Mouse (Mus musculus) stomach, embryonic 14.5 days (tissue): ENCODE results near the gene Cept1. TPM values are rescaled to one million over a fixed set of nuclear protein-coding genes. Genes with fewer than 3 reads are reported as not detected.

Source experiments
- ATAC-seq: fragments of 200-750 bp; cut with Nextera tagmentation; 2 replicates; pipeline ENCODE4 v1.8.0; 2017; ENCODE audit warnings: low read depth, moderate TSS enrichment; ENCODE audit not compliant: insufficient number of reproducible peaks, insufficient read depth, low FRiP score
- H3K27ac ChIP-seq: fragments of 300-500 bp; sonication (generic); 2 replicates; pipeline ENCODE4 v1.5.1; 2014; ENCODE audit warnings: mild to moderate bottlenecking, low read length, moderate library complexity, mixed read lengths
- H3K27me3 ChIP-seq: fragments of 300-500 bp; sonication (generic); 2 replicates; pipeline ENCODE4 v1.6.1; 2014; ENCODE audit warnings: low read length, control low read depth, mixed read lengths; ENCODE audit not compliant: control insufficient read depth, insufficient read depth
- H3K36me3 ChIP-seq: fragments of 300-500 bp; sonication (generic); 2 replicates; pipeline ENCODE4 v1.6.1; 2014; ENCODE audit warnings: mild to moderate bottlenecking, control low read depth, low read length, moderate library complexity, mixed read lengths; ENCODE audit not compliant: control insufficient read depth, insufficient read depth
- H3K4me1 ChIP-seq: fragments of 300-500 bp; sonication (generic); 2 replicates; pipeline ENCODE4 v1.6.1; 2014; ENCODE audit warnings: low read length, control low read depth, mixed read lengths; ENCODE audit not compliant: control insufficient read depth, insufficient read depth
- H3K4me2 ChIP-seq: fragments of 300-500 bp; sonication (generic); replicated peaks from 2 replicates; pipeline ENCODE4 v1.6.1; 2014; ENCODE audit warnings: low read depth, low read length, control low read depth
- H3K4me3 ChIP-seq: fragments of 300-500 bp; sonication (generic); 2 replicates; pipeline ENCODE4 v1.5.1; 2014; ENCODE audit warnings: low read depth, low read length, control low read depth
- H3K9ac ChIP-seq: fragments of 300-500 bp; sonication (generic); replicated peaks from 2 replicates; pipeline ENCODE4 v1.6.1; 2014; ENCODE audit warnings: low read depth, mild to moderate bottlenecking, control low read depth, low read length, moderate library complexity, mixed read lengths
- H3K9me3 ChIP-seq: fragments of 300-500 bp; sonication (generic); 2 replicates; pipeline ENCODE4 v1.6.1; 2016; ENCODE audit warnings: low read depth, low read length, control low read depth; ENCODE audit not compliant: control insufficient read depth
- WGBS: fragments of 180-500 bp; shearing (Covaris S2); extraction: QIAGEN DNeasy Blood & Tissue Kit; methylation state at CpG from one replicate; pipeline ENCODE4 v1.1.7; 2014; 5-methylcytosine and 5-hydroxymethylcytosine counted together
- polyA plus RNA-seq: library from polyadenylated mRNA; unstranded; fragments of >200 nt; fragmentation: Nextera tagmentation; extraction: Ambion mirVana; gene quantifications from 2 replicates; pipeline ENCODE4 v1.2.1, GENCODE M21; 2014

The Cept1 gene
- polyA plus RNA-seq, 1 experiment from 2014 or later: 65.1 TPM

GRCm38 (mm10) chr3:106493202-106493601 is 54.4 kb downstream of the Cept1 start:
- WGBS: 85% methylated on average over 8 of the region's 8 CpGs
- H3K4me3 ChIP-seq: no peak overlapping the region
- H3K4me2 ChIP-seq: no peak overlapping the region
- H3K27ac ChIP-seq: no peak overlapping the region
- no peak for ATAC-seq
- no peaks in the 10 kb centered on the region for H3K9me3 ChIP-seq
- H3K4me1 ChIP-seq: no peaks in the 10 kb centered on the region
- no peaks in the 10 kb centered on the region for H3K27me3 ChIP-seq
- no peaks in the 10 kb centered on the region; the same call in 1 of the 2 replicates for H3K36me3 ChIP-seq
- H3K9ac ChIP-seq: no peak overlapping the region

- WGBS: 81% methylated on average over 1 of the region's 1 CpGs
- no peak for ATAC-seq
- H3K36me3 ChIP-seq: no peaks in the 10 kb centered on the region; the same call in 1 of the 2 replicates
These were observed 54.9 kb downstream of the Cept1 start for GRCm38 (mm10) chr3:106492723-106493122.

GRCm38 (mm10) chr3:106490239-106490638 is 57.4 kb downstream of the Cept1 start:
- 90% methylated on average over 4 of the region's 4 CpGs for WGBS
- Histone ChIP-seq H3K36me3 (no peaks in the 10 kb centered on the region; the same call in 1 of the 2 replicates), H3K4me1 (no peaks in the 10 kb centered on the region), H3K27ac (no peak overlapping the region), H3K9me3 (no peaks in the 10 kb centered on the region), H3K27me3 (no peaks in the 10 kb centered on the region), H3K4me2 (no peak overlapping the region), H3K4me3 (no peak overlapping the region), H3K9ac (no peak overlapping the region)
- no peak for ATAC-seq

More at GRCm38 (mm10) chr3:106492723-106493122, 54.9 kb downstream of the Cept1 start:
- no peaks in the 10 kb centered on the region for H3K27me3 ChIP-seq
- no peak overlapping the region for H3K27ac ChIP-seq
- H3K9me3 ChIP-seq: no peaks in the 10 kb centered on the region
- H3K4me2 ChIP-seq: no peak overlapping the region
- no peak overlapping the region for H3K9ac ChIP-seq
- H3K4me3 ChIP-seq: no peak overlapping the region
- H3K4me1 ChIP-seq: no peaks in the 10 kb centered on the region

GRCm38 (mm10) chr3:106487551-106487950 is 60.1 kb downstream of the Cept1 start:
- Histone ChIP-seq H3K4me3 (no peak overlapping the region), H3K9ac (no peak overlapping the region), H3K27ac (no peak overlapping the region), H3K4me1 (0 out of 2 replicates have a peak, but pooled peaks cover 2% of the 10 kb centered on the region), H3K27me3 (no peaks in the 10 kb centered on the region), H3K4me2 (no peak overlapping the region), H3K9me3 (no peaks in the 10 kb centered on the region), H3K36me3 (no peaks in the 10 kb centered on the region)
- WGBS: 89% methylated on average over 2 of the region's 2 CpGs
- no peak for ATAC-seq

- ATAC-seq: no peak
- no peak overlapping the region for H3K27ac ChIP-seq
- no peak overlapping the region for H3K4me3 ChIP-seq
- no peaks in the 10 kb centered on the region for H3K27me3 ChIP-seq
- 59% methylated on average over 5 of the region's 5 CpGs for WGBS
- H3K36me3 ChIP-seq: no peaks in the 10 kb centered on the region
- no peak overlapping the region for H3K9ac ChIP-seq
- H3K4me1 ChIP-seq: 0 out of 2 replicates have a peak, but pooled peaks cover 2% of the 10 kb centered on the region
- H3K4me2 ChIP-seq: no peak overlapping the region
- H3K9me3 ChIP-seq: no peaks in the 10 kb centered on the region
These were observed 61.8 kb downstream of the Cept1 start for GRCm38 (mm10) chr3:106485810-106486209.

GRCm38 (mm10) chr3:106484861-106485260 is 62.7 kb downstream of the Cept1 start:
- ATAC-seq: no peak
- no peaks in the 10 kb centered on the region for H3K36me3 ChIP-seq
- H3K4me3 ChIP-seq: no peak overlapping the region
- no peaks in the 10 kb centered on the region for H3K9me3 ChIP-seq
- H3K4me2 ChIP-seq: no peak overlapping the region
- H3K4me1 ChIP-seq: 0 out of 2 replicates have a peak, but pooled peaks cover 2% of the 10 kb centered on the region
- H3K27ac ChIP-seq: no peak overlapping the region
- no peaks in the 10 kb centered on the region for H3K27me3 ChIP-seq
- WGBS: 83% methylated on average over 3 of the region's 3 CpGs
- no peak overlapping the region for H3K9ac ChIP-seq

- no peaks in the 10 kb centered on the region for H3K27me3 ChIP-seq
- no peak overlapping the region for H3K4me3 ChIP-seq
- 0 out of 2 replicates have a peak, but pooled peaks have one; percentile 19 for ATAC-seq
- H3K27ac ChIP-seq: no peak overlapping the region; the same call in 1 of the 2 replicates
- 50% methylated on average over 4 of the region's 4 CpGs for WGBS
- H3K9ac ChIP-seq: no peak overlapping the region
- H3K4me2 ChIP-seq: peak overlapping the region; percentile 93; the same call in 1 of the 2 replicates
- no peaks in the 10 kb centered on the region for H3K9me3 ChIP-seq
- H3K4me1 ChIP-seq: 0 out of 2 replicates have a peak, but pooled peaks cover 2% of the 10 kb centered on the region
- no peaks in the 10 kb centered on the region for H3K36me3 ChIP-seq
These were observed 63.7 kb downstream of the Cept1 start for GRCm38 (mm10) chr3:106483796-106484405.

GRCm38 (mm10) chr3:106483297-106483696 is 64.3 kb downstream of the Cept1 start:
- no peak overlapping the region for H3K9ac ChIP-seq
- H3K9me3 ChIP-seq: no peaks in the 10 kb centered on the region
- peak overlapping the region; percentile 93 for H3K4me2 ChIP-seq
- H3K36me3 ChIP-seq: no peaks in the 10 kb centered on the region
- H3K4me1 ChIP-seq: 0 out of 2 replicates have a peak, but pooled peaks cover 2% of the 10 kb centered on the region
- no peak overlapping the region; the same call in 1 of the 2 replicates for H3K27ac ChIP-seq
- ATAC-seq: no peak
- no peak overlapping the region for H3K4me3 ChIP-seq
- no peaks in the 10 kb centered on the region for H3K27me3 ChIP-seq
- WGBS: 63% methylated on average over 7 of the region's 7 CpGs
